Mouse (Mus musculus) heart, postnatal 4 days (tissue): ENCODE measurements around the gene Dnajc17. TPM values are rescaled to one million over a fixed set of nuclear protein-coding genes. Genes with fewer than 3 reads are reported as not detected.

ENCODE experiments used
- DNase-seq: peaks from one replicate; pipeline ENCODE4 v3.0.0; 2021
- total RNA-seq, 2 experiments: library from RNA; stranded (reverse); gene quantifications; 2 replicates each; pipeline ENCODE4 v1.2.3; 2021

Gene Dnajc17
- total RNA-seq, 2 experiments from 2014 or later = 12.1 to 13.2 TPM

DNA sequence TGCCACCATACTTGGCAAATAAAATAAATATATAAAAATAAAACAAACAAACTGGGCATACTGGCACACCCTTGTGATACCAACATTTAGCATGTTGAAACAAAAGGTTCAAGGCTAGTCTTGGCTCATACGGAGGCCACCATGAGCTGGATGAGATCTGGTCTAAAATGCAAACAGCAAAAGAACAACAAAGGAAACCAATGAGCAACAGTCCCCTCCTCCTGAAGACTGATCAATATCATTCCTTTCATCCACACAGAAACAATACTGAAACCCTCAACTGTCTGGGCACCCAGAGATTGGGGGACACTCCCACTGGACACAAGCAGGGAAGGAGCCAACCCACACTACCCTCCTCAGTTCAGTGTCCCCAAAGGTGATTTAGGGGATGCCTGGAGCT, 11.1 kb downstream of the Dnajc17 start:
- no peak for DNase-seq

GRCm38 (mm10) chr2:119196316-119197108, 12.1 kb downstream of the Dnajc17 start:
- DNase-seq = no peak

DNA sequence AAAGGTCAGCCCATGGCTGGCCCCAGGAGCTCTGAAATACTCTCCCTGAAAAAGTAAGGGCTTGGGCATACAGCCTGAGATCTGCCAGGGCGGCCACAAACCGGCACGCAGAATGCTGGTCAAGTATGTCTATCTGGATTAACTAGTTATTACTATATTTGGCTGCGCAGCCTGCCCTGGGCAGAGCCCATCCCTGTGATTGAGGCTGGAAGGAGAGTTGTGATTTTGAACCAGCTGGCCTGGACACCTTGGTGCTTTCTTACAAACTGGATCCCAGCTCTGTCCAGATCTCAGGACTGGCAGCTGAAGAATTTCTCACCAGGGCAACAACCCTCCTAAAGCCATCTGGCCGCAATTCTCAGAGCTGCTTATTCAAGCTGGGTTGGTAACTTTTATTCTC, 14.5 kb downstream of the Dnajc17 start:
- DNase-seq = peak; percentile 42

DNA sequence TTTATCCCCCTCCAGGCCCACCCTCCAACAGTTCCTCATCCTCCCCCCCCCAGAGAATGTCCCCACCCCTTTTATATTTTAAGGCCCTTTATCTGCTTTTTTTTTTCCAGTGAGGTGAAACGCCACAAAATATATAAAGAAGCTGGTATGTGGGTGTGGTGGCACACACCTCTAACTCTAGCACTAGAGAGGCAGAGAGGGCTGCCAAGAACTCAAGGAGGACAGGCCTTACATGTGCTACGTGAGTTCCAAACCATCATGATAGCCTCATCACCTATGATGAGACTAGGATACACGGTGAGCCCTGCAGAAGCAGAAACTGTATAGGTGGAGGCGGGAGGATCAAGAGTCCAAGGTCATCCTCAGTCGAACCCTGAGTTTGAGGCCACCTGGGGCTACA, 17.6 kb downstream of the Dnajc17 start:
- no peak for DNase-seq

- DNase-seq = peak; percentile 93
Measured at GRCm38 (mm10) chr2:119189029-119189710, 19.4 kb downstream of the Dnajc17 start.

DNA sequence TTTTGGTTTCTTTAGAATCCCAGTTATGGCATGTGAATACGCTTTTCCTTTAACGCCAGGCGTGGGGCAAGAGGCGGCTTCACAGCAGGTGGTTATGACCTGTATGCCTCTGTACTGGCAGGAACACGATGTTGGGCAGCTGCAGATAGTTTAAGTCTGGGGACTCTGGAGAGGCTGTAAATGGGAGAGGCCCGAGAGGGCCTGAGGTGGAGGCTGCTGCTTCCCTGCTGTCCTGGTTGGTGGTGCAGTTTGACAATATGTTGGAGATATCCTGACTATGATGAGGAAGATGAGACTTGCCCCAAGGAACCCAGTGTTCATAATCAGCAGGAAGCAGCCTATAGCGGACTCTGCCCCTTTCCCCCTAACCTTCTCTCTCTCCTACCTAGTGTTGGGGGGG, 25.7 kb downstream of the Dnajc17 start:
- no peak for DNase-seq

DNA sequence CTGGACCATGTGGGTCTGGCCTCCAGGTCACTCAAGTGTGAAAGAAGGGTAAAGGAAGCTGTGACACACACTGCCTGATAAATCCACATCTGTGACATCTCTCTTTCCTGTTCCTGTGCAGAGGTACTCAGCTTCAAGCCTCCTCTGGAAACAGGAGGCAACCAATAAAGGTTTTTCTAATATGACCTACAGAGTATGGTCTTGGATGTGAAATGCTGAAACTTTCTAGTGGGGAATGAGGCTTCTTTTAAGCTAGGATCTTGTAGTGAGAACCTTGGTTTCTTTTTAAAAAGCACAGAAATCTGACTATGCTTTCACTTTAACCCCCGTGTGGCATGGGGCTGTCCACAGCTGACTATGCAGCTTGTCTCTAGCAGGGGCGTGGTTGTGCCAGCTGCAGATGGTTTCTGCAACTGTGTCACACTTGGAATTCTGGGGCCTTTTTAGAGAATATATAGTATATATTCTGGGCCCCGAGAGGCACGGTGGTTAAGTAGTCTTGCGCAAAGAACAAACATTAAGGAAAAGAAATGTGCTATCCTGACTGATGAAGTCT, 31.1 kb downstream of the Dnajc17 start:
- no peak for DNase-seq

DNA sequence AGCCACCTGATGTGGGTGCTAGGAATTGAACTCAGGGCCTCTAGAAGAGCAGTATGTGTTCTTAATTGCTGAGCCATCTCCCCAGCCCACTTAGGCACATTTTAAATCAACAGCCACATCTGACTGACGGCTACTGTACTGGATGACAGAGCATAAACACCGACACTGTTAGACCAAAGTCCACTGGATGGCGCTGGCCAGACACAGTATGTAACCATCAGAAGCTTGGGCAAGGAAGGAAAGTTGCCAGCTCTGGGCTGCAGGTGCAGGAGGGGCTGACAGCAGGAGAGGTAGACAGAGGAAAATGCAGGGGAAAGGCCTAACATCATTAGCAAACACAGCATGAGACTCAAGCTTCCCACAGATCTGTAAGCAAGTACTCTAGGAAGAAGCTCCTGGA, 31.8 kb downstream of the Dnajc17 start:
- no peak for DNase-seq

- no peak for DNase-seq
Measured at GRCm38 (mm10) chr2:119175614-119176013, 33.0 kb downstream of the Dnajc17 start.

GRCm38 (mm10) chr2:119174866-119175265, 33.7 kb downstream of the Dnajc17 start:
- DNase-seq = no peak

DNA sequence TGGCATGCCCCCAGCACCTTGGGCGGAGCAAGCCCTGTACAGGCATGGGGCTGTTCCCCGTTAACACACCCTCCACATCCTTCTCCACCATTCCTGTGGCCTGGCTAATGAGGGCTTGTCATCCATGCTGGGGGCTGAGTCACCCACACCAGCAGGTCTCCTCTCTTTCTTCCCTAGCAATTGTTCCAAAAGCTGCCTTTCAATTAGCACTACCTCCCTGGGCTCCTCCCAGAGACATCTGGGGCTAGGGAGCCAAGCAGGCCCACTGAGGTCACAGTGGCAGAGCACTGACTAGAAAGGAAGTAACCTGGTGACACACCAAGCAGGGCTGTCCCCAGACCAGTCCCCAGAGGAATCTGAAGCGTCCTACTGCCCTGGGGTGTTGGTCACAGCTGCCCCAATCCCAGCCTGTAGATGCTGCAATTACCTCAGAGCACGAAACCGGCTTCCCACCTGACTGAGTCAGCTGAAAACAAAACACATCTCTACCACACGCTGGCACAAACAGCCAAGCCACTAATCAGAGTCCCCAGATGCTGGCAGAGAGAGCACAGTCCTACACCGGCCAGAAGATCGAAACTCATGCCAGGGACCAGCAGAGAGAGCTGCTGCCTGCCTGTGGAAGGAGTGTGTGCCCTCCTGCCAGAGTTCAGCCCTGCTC, 34.5 kb downstream of the Dnajc17 start, which contains the start of gene Gm14137:
Gm14137 (plus strand) TSS at position 519 of the 661 bp plus-strand sequence.
- no peak for DNase-seq

GRCm38 (mm10) chr2:119172862-119173576, 35.6 kb downstream of the Dnajc17 start:
- DNase-seq = peak; percentile 89

GRCm38 (mm10) chr2:119172446-119172845, 36.1 kb downstream of the Dnajc17 start:
- DNase-seq = no peak

- DNase-seq = peak; percentile 43
Measured at GRCm38 (mm10) chr2:119171574-119171973, 37.0 kb downstream of the Dnajc17 start.

- no peak for DNase-seq
Measured at GRCm38 (mm10) chr2:119170282-119170681, 38.3 kb downstream of the Dnajc17 start.

DNA sequence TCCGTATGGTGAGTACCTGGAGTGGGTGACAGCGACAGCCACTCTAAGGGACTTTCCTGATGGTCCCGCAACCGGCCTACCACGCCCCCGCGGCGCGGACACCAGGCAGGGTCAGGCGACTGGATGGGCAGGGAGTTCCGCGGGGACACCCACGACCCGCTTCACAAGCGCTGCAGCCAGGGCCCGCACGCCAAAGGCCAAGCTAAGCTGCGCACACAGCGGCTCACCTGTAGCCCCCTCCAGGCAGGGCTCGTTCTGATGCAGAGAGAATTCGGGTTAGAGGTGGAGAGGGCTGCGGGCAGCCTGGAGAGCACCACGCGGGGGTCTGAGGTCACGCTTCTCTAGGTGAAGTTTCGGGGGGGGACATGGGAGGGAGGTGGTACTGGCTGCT, 40.7 kb downstream of the Dnajc17 start:
- DNase-seq = no peak

GRCm38 (mm10) chr2:119166901-119167865, 41.4 kb downstream of the Dnajc17 start, which contains the start of gene Gchfr:
Gene Gchfr (plus strand): TSS chr2:119167773.
- DNase-seq = peak; percentile 71

GRCm38 (mm10) chr2:119165401-119165800, 43.2 kb downstream of the Dnajc17 start:
- no peak for DNase-seq

DNA sequence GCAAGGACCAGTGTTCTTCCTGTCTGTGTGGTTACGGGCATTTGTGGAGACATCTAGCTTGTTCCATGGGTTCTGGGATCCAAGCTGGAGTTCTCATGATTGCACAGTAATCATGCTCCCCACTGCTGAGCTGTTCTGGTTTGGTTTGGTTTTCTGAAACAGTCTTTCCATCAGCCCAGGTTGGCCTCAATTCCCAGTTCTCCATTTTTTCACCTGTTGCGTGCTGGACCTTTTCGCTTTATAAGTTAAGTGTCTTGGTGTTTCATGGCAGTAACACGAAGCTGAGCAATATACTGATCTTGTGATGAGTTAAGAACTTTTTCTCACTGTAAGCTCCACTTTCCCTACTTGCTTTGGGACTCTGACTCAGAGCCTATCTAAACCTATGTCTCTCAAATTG, 44.6 kb downstream of the Dnajc17 start:
- no peak for DNase-seq

- no peak for DNase-seq
Measured at GRCm38 (mm10) chr2:119163135-119163534, 45.5 kb downstream of the Dnajc17 start.

DNA sequence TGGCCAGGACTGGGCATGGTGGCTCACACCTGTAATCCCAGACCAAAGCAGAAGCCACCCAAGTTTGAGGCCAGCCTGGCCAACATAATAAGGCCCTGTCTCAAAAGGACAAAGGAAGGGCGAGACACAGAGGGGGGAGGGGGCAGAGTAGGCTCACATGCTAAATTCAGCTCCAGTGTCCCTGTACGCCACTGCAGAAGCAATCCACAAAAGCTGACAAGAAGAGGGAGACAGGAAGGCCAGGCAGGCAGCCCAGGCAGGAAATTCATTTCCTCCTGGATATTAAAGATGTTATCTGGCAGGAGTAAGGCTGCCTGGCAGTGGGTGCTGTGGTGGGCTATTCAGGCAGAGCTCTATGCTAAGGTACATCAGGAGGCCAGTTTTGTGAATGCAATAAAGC, 47.3 kb downstream of the Dnajc17 start:
- peak; percentile 51 for DNase-seq
